Mouse (Mus musculus) gastrocnemius, adult 18-20 months (tissue): ENCODE measurements around the gene Axin1. TPM values are rescaled to one million over a fixed set of nuclear protein-coding genes. Genes with fewer than 3 reads are reported as not detected.
"Not testable (repeated sequence)": the region's sequence is repeated elsewhere in the genome, so short reads cannot be mapped to it uniquely, and the experiment has no call there.

Experiments
- DNase-seq: peaks from one replicate; pipeline ENCODE4 v3.0.0; 2021; ENCODE audit warnings: low spot score
- long read RNA-seq, 2 experiments: library from polyadenylated mRNA; stranded (forward); transcript quantifications; one replicate each; pipeline ENCODE4 v2.0.0; 2021
- total RNA-seq, 2 experiments: library from RNA; stranded (reverse); gene quantifications; 2 replicates each; pipeline ENCODE4 v1.2.3; 2021

Axin1 gene
- total RNA-seq, result 10 to 100 TPM; 15.7 to 18.2 TPM
- long read RNA-seq, experiment 1, transcript Axin1-203 (10 exons, 2,890 nt), result major isoform, 32 of 46 reads
- long read RNA-seq, experiment 1, transcript Axin1-201 (11 exons, 3,777 nt), result minor isoform, 7 of 46 reads
- long read RNA-seq, experiment 1, partial matches to known transcripts, result 0 of 46 reads
- long read RNA-seq, experiment 1, other reads (novel, unspliced or antisense), result 7 of 46 reads
- long read RNA-seq, experiment 2, transcript Axin1-203 (10 exons, 2,890 nt), result major isoform, 27 of 37 reads
- long read RNA-seq, experiment 2, transcript Axin1-201 (11 exons, 3,777 nt), result minor isoform, 5 of 37 reads
- long read RNA-seq, experiment 2, partial matches to known transcripts, result 1 of 37 reads
- long read RNA-seq, experiment 2, other reads (novel, unspliced or antisense), result 4 of 37 reads

DNA sequence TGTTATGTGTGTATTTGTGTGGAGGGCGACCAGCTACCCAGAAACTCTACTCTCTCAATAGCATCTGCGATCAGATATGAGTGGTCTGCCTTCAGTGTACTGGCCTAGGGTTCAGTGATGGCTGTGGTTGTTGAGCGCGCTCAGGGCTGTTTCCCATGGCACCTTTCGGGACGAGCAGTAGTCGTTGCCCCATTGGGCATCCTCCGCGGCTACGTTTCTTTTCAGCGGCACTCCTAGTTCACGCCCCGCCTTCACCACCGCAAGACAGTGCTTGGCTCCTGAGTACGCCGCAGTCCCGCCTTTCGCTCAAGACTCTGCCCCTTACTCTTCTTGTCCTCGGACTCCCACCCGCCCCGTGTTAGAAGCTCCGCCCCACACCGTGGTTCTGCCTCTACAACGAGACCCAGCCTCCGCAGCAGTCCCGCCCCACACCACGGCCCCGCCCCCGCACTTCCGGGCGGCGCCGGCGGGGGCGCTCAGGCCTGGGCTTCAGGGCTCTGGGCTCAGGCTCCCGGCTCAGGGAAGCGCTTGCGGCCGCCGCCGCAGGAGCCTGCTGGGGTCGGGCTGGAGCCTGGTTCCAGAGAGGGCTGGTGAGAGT, at the start of gene Axin1:
TSS of gene Axin1 (plus strand) at position 450 of the 598 bp plus-strand sequence.
- DNase-seq, result peak; percentile 91

DNA sequence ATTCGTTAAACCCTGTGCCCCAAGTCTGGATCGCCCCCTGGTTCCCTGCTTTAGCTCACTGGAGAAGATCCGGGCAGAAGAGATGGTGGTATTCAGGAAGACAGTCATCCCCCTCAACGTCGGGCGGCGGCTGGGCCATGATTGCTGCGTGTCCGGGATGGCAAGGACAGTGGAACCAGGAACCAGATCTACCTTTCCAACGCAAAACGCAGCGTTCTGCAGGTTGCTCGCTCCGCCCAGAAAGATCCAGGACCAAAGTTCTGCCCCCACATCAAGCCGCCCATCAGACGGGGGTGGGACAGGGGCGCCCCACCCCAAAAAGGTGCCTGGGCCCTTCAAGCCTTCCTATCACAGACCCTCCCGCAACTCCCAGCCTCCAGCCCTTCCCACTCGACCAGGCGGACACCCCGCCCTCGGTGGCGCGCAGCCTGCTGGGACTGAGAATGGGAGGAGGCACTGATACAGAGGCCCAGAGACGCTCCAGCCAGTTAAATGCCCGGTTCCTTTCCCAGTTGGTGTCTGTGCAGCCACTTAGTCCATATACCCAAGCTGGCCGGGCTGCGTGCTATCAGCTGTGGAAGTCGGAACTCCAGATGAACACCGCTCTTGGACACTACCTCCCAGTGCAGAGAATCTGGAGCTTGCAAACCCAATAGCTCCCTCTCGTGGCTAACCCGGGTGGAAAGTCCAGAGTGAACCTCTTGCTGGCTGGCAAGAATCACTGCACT, 48.4 kb upstream of the Axin1 start, which contains the start of gene Decr2:
TSS of gene Decr2 (minus strand) at position 433 of the 728 bp plus-strand sequence.
- DNase-seq, result peak; percentile 91

DNA sequence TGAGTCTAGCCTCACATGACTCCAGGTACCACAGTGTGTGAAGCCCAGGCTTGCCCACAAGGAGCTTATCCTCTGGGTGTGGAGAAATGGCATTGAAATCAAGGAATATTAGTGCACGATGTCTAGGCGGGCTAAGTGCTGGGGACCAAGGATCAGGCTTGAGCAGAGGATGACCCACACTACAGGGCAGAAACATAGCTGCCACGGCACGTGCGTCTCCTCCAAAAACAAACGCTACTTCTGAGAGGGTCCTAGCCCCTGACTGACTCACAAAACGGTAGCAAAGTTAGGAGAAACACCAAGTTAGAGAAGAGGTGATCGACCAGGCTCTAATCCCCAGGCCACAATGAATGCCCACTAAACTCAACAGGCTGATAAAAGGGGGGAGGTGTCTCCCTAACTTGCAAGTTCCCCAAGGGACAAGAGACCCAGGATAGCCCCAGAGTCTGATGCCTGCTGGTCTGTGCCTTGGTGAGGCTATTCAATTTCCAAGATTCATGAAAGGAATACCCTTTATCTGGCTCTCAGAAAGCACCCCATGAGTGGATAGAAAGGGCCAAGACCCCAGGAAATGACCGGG, 43.9 kb upstream of the Axin1 start:
- DNase-seq, result no peak

DNA sequence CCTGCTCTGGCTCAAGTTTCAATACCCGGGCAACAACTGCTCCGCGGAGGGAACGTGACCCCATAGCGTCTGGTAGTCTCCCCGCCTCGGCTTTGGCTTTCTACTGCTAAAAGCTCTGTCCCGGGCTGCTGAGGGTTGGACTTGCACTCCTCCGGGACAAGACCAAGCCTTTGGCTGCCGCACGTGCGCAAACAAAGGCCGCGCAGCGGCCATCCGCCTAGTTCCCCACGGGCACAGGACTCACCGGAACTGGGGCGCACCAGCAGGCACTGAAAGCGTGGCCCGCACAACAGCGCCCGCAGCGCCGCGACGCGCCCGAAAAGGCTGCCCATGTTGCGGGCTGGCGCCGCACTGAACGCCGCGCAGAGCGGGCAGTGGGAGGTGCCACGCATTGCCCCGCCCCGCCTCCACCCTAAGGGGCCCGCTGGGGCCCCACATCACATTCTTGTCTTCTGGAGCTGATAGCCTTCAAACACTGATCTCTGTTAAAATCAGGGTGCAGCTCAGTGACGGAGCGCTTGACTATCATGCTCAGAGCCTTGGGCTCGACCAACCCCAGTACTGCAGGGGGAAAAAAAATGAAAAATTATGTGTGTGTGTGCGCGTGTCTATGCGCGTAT, 43.3 kb upstream of the Axin1 start, which contains the start of gene Nme4:
TSS of gene Nme4 (minus strand) at position 482 of the 620 bp plus-strand sequence.
- no peak for DNase-seq

DNA sequence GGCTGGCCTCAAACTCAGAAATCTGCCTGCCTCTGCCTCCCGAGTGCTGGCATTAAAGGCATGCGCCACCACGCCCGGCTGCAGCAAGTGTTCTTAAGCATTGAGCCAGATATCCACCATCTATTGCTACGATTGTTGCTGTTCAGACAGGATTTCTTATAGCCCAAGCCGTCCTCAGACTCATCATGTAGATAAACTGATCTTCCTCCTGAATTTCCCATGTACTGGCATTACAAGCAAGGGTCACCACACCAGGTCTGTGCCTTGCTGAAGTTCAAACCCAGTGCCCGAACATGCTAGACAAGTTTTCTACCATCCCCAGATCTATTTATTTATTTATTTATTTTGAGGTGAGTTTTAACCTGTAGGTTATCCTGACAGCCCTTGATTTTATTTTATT, 40.0 kb upstream of the Axin1 start:
- no peak for DNase-seq

DNA sequence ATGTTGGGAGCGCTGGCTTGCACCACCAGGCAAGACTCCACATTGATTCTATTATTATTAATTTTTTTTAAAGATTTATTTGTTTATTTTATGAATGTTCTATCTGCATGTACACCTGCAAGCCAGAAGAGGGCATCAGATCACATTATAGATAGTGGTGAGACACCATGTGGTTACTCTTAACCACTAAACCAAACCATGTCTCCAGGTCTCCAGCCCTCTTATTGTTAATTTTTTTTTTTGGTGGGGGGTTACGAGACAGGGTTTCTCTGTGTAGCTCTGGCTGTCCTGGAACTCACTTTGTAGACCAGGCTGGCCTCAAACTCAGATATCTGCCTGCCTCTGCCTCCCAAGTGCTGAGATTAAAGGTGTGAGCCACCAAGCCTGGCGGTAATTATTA, 39.2 kb upstream of the Axin1 start:
- DNase-seq, result not testable (repeated sequence)

DNA sequence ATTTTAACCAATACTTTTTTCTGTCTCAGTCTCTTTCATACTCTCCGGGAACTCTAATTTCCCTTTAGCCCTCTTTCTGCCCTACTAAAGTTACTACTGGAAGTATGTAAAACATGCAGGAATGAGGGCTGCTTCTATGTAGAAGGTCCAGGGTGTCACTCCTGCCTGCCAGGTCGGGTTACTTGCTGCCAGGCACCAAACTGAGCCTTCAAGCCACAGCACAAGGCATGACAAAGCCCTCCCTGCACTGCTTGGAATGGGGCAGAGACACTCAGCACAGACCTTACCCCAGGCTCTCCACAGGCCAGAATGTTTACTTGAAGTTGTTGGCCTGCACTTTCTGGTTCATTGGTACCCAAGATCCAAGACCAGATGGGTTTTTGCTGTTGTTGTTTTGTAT, 38.3 kb upstream of the Axin1 start:
- no peak for DNase-seq

DNA sequence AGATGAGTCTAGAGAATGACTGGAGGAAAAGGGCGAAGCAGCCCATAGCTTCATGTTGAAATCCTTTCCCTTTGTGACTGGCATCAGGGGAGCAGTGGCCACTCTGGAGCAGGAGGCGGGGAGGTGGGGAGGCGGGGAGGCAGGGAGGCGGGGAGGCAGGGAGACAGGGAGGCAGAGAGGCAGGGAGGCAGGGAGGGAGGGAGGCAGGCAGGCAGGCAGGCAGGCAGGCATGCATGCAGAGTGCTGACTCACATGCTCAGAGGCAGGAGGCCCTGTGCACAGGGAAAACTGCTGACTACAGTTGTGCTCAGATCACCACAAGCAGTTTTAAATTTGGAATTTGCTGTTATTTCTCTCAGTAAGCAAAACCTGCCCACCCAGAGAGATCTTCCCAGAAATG, 37.0 kb upstream of the Axin1 start:
- no peak for DNase-seq

DNA sequence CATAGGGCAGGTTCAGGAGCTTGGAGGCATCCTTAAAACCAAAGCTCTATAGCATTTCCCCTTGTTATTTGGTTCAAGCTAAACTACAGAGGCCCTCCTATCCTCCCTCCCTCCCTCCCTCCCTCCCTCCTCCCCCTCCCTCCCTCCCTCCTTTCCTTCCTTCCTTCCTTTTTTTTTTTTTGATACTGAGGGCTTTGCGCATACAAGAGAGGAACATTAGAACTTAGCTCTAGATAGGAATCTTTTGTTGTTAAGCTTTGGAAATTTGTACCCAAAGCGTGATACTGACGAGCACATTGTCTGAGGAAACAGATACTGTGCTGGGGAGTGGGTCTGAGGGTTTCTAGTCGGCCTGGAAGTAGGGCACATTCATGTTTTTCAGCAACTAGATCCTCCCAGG, 32.9 kb upstream of the Axin1 start:
- no peak for DNase-seq

DNA sequence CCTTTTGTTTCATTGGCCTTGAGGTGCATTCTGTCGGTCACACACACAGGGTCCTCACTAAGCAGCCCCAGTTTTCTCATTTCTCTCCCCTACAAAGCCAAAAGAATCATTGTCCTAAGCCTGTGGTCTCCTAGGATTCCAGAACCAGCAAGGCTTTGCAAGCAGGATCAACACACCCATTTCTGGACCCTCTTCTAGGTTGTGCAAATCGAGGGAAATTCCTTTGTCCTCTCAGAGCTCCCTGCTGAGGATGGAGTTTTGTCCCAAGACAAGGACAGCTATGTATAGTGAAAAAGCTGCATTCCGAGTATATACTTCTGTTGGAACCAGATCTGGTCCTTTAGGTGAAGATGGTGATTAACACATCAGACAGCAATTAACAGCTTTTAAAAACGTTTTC, 28.3 kb upstream of the Axin1 start:
- no peak for DNase-seq

DNA sequence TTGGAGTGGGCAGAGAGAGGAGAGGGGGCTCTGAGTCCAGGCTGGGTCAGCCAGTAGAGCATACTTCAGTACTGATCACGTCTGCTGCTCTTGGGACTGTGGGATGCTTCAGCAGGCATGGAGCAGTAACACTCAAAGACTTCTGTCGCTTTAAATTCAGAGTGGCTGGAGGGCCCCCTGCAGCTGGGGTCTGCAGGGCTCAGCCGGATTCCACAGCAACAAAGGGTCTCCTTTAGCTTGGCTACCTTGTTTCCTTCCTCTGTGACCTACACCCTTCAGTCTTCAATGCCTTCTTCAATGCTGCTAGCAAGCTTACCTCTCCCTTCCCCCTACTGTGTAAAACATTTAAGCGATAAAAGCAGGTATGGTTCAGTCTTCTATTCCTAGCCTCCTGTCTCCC, 27.5 kb upstream of the Axin1 start:
- DNase-seq, result no peak

DNA sequence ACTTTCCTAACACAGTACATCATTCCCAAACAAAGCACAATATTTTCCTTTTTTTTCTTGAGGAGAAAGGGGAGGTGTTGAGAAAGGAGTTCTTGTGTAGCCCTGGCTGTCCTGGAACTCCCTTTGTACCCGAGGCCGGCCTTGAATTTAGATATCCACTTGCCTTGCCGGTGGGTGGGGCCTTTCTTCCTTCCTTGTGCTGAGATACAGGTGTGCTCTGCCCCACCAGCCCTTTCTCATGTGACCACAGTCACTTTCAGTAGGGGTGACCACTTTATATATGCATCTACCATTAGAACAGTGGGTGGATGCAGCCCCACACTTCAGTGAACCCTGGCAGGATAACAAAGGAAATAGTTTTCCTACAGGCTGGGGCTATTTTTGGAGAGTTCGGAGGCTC, 26.8 kb upstream of the Axin1 start:
- DNase-seq, result no peak

DNA sequence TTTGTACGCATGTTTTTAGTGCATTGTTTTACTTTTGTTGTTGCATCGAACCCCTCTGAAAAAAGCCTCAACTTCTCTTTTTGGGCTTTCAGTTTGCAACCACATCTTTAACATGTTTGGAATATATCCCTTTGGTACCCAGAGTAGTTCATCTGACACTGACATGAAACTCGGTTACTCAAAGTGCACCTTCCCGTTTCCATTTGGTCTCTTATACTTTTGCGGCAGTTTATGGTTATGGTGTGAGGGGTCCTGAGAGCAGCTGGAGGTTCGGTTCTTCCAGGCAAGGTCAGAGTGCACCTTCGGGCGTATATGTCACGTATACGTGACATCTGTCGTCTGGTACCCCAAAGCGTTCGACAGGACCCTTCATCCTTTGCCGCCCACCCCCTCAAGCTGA, 25.7 kb upstream of the Axin1 start:
- DNase-seq, result no peak

DNA sequence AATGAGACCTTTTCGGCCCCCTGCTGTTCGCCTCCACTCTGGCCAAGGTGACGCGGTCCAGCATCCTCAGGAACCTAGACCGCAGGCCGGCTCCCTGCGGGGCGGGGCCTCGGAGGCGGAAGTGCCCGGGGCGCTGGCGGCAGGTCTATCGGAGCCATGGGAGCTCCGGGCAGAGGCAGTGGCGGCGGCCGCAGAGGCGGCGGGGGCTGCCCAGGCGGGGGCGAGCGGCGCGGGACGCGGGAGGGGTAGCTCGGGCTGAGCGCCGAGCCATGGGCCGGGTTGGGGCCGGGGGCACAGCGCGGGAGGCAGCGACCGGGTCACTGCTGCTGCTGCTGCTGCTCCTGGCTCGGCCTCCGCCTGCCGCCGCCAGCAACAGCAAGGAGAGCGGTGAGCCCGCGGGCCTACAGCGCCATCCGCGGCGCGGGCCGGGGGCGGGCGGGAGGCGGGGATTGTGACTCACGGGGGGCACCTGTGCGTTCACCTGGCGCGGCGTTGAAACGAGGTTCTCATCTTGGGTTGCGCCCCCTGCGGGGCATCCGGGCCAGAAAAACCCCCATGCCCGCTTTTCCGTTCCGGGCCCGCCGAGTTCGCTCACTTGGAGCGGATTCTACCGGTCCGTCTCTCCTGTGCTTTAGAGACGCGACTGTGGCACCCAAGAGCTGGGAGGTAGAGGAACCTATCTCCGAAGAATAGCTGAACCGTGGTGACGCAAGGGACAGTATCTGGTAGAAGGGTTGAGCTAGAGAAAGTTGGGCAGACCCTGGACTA, 25.1 kb upstream of the Axin1 start, which contains the start of gene Tmem8:
TSS of gene Tmem8 (plus strand) at position 119 of the 768 bp plus-strand sequence.
- DNase-seq, result peak; percentile 30

DNA sequence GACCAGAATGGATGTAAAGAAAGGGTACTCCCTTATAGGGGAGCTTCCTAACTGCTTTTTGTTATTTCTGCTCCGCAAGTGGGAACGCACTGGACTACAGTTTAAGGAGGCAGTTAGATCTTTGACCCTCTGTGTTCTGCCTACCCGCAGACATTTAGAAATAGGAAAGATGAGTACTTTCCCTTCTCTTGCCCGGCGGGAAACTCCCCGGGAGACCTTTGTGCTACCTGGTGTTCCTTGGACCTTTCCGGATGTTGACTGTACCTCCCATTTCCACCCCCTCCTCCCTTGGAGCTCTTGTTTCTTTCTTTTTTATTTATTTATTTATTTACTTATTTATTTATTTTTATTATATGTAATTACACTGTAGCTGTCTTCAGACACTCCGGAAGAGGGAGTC, 24.4 kb upstream of the Axin1 start:
- DNase-seq, result no peak

DNA sequence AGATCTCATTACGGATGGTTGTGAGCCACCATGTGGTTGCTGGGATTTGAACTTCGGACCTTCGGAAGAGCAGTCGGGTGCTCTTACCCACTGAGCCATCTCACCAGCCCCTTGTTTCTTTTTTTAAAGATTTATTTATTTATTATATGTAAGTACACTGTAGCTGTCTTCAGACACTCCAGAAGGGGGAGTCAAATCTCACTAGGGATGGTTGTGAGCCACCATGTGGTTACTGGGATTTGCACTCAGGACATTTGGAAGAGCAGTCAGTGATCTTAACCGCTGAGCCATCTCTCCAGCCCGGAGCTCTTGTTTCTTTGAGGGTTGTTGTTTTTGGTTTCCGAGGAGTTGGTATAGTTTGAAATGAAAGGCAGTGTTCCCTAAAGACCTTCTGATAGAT, 24.0 kb upstream of the Axin1 start:
- not testable (repeated sequence) for DNase-seq

DNA sequence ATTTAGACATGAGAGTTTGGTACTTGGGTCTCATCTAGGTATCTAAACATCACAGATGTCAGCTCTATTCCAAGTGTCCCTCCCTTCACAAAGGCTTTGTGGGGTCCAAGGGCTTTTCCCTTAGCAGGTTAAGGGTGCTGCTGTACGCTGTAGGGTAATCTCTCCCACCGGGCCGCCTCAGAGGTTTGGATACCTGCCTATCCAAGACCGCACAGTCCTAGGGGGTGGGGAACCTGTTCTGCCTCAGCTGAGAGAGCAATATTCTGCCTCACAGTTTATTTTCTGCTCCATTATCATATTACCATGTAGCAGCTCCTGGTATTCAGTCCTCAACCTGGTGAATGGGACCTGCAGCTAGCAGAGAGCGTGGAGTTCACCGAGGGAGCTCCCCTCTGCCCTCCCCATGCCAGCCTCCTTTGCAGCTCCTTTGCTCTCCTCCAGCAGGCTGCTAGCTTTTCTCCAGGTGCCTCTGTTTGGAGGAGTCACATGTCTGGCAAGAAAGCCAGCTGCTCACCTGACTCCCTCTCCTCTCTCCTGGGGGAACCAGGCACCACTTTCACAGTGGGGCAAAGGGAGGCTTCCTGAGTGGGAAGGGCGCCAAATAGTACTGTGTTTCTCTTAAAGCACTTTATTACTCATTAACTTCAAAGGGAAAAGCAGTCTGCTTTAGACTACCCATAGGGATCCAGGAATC, 23.1 kb upstream of the Axin1 start:
- DNase-seq, result no peak

DNA sequence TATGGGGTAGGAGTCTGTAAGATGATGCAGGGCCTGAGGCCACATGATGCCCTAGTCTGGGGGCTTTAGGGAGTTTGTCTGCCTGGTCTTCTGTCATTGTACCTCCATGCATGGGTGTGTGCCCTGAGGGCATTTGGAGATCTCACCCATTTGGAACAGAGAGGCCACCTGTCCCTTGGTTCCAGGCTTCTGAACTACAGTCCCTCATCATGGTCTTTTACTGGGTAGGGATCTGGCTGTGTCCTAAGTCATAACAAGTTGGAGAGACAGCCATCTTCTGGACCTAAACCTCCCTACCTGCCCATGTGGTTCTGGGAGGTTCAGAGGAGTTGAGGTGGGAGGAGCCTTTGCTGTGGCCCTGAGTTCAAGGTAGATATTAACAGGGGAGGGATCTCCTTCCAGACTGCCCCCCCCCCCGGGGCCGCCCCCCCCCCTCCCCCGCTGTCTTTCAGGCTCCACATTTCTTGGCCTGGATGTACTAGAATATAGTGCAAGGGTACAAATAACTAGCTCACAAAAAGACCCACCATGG, 22.5 kb upstream of the Axin1 start:
- DNase-seq, result no peak

DNA sequence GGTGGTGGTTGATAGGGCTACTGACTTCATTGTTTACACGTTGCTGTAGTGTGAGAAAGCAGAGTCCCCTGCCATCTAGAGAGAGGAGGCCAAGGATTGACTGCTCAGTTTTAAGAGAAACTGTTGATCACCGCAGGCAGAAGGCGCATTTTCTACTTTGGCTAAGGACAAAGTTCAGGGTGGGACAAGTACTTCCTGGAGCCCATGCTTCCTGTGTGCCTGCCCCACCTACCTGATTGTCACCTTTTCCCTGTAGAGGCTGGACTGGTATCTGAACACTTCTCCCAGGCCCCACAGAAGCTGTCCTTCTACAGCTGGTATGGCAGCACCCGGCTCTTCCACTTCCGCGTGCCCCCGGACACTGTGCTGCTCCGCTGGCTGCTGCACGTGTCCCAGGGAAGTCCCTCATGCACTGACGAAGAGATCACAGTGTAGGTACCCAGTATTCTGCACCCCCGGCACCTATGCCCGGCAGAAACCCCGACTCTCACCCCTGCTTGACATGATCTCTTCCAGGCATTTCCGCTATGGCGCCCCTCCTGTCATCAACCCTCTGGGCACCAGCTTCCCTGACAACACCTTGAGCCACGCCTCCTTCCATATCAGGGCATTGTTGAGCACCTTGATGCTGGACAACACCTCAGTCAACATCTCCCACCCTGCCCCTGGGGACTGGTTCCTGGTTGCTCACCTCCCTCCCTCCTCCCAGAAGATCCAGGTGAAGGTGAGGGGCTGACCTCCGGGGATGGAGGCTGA, 21.8 kb upstream of the Axin1 start:
- DNase-seq, result no peak
